Mouse (Mus musculus) olfactory bulb, adult 2 months (tissue): ENCODE data around the gene Dram1.

Experiments
- CTCF ChIP-seq: fragments of 200-500 bp; IDR thresholded peaks from 2 replicates; pipeline ENCODE4 v1.5.1; 2012; ENCODE audit warnings: low read depth, mild to moderate bottlenecking, low read length, moderate library complexity; ENCODE audit not compliant: insufficient read depth
- POLR2A ChIP-seq: fragments of 200-500 bp; IDR thresholded peaks from 2 replicates; pipeline ENCODE4 v1.6.1; 2012; ENCODE audit warnings: mild to moderate bottlenecking, low read depth, low read length, moderate library complexity; ENCODE audit not compliant: insufficient read depth

DNA sequence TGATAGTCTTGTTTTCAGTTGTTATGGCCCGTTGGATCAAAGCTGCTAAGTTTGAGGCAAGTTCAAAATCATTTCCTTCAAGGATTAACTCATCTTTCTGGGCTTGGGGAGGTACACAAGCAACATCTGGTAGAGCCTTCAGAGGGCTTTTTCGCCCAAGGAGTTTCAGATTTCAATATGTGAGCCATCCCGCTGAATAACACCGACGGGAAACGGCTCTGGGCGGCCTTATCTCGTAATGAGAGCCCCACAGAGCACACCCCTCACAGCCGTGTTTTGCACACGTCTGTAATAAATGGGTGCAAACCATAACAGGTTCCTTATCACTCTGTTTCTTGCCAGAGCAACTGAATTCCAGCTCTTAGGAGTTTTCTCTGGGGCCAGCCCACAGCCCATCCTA is 69.0 kb downstream of the Dram1 start:
- no peak for TF ChIP-seq CTCF
- no peak for TF ChIP-seq POLR2A
